Mouse (Mus musculus): ENCODE data around the gene Rnf223. TPM values are rescaled to one million over a fixed set of nuclear protein-coding genes. Genes with fewer than 3 reads are reported as not detected.
"Not testable (repeated sequence)": the region's sequence is repeated elsewhere in the genome, so short reads cannot be mapped to it uniquely, and the experiment has no call there.

The Rnf223 gene
- polyA plus RNA-seq, 1 experiment from 2014 or later = 0.14 TPM

DNA sequence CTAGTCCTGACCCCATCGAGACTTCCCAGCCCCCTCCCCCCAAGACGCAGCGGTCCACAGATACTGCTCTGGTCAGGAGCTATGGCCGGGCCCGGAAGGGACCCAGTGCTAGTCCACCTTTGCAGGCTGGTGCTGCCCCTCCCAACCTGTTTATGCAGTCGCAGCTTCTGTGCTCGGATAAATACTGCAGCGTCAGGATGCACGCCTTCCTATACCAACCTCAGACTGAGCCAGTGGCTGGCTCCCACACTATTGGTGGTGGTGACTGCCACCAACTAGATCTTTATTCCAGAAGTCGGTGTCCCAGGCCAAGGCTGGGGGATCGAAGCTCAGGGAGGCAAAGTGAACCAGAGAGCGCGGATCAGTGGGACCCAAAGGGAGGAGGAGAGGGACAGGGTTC is 4.8 kb downstream of the Rnf223 start:
- ATAC-seq (replicated peaks; ENCODE audit: low FRiP score, low TSS enrichment, low read depth) = no peak; the same call in 1 of the 2 replicates
- H3K9me3 ChIP-seq (ENCODE audit: control insufficient read depth, low read length) = 0 out of 2 replicates have a peak, but pooled peaks cover 3% of the 10 kb centered on the region
- no peak overlapping the region for H3K4me3 ChIP-seq (ENCODE audit: low read depth, low read length)
- no peak overlapping the region for H3K4me2 ChIP-seq (ENCODE audit: low read length)
- H3K4me1 ChIP-seq (replicated peaks; ENCODE audit: control insufficient read depth, insufficient read depth, low read length) = no peaks in the 10 kb centered on the region
- 89% methylated on average over 13 of the region's 13 CpGs for WGBS
- no peak overlapping the region for H3K9ac ChIP-seq (ENCODE audit: low read length)
- no peaks in the 10 kb centered on the region for H3K27me3 ChIP-seq (replicated peaks; ENCODE audit: control insufficient read depth, insufficient read depth, low read length)
- DNase-seq (ENCODE audit: low spot score) = no peak
- H3K36me3 ChIP-seq (ENCODE audit: control insufficient read depth, insufficient read depth, low read length) = no peaks in the 10 kb centered on the region
- no peak overlapping the region for H3K27ac ChIP-seq (ENCODE audit: low read depth)

DNA sequence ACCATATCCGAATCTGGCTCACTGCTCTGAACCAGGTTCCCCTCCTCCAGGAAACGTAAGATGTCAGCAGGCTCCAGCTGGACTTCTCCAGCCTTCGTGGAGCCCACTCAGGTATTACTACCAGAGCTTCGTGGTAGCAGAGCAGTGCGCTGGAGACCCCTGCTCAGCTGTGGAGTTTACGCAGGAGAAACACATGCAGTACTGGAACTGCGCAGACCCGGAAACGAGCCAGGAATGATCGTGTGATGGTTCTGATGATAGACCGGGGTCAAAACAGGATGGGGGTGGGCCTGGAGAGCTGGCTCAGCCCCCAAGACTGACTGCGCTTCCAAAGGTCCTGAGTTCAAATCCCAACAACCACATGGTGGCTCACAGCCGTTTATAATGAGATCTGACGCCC is 5.5 kb downstream of the Rnf223 start:
- Histone ChIP-seq H3K4me2 (ENCODE audit: low read length) (no peak overlapping the region), H3K9ac (ENCODE audit: low read length) (no peak overlapping the region), H3K36me3 (ENCODE audit: control insufficient read depth, insufficient read depth, low read length) (no peaks in the 10 kb centered on the region), H3K4me1 (replicated peaks; ENCODE audit: control insufficient read depth, insufficient read depth, low read length) (no peaks in the 10 kb centered on the region), H3K27ac (ENCODE audit: low read depth) (no peak overlapping the region), H3K9me3 (ENCODE audit: control insufficient read depth, low read length) (0 out of 2 replicates have a peak, but pooled peaks cover 3% of the 10 kb centered on the region), H3K4me3 (ENCODE audit: low read depth, low read length) (no peak overlapping the region), H3K27me3 (replicated peaks; ENCODE audit: control insufficient read depth, insufficient read depth, low read length) (no peaks in the 10 kb centered on the region)
- WGBS = 93% methylated on average over 14 of the region's 14 CpGs
- DNase-seq (ENCODE audit: low spot score) (no peak), ATAC-seq (replicated peaks; ENCODE audit: low FRiP score, low TSS enrichment, low read depth) (no peak)

DNA sequence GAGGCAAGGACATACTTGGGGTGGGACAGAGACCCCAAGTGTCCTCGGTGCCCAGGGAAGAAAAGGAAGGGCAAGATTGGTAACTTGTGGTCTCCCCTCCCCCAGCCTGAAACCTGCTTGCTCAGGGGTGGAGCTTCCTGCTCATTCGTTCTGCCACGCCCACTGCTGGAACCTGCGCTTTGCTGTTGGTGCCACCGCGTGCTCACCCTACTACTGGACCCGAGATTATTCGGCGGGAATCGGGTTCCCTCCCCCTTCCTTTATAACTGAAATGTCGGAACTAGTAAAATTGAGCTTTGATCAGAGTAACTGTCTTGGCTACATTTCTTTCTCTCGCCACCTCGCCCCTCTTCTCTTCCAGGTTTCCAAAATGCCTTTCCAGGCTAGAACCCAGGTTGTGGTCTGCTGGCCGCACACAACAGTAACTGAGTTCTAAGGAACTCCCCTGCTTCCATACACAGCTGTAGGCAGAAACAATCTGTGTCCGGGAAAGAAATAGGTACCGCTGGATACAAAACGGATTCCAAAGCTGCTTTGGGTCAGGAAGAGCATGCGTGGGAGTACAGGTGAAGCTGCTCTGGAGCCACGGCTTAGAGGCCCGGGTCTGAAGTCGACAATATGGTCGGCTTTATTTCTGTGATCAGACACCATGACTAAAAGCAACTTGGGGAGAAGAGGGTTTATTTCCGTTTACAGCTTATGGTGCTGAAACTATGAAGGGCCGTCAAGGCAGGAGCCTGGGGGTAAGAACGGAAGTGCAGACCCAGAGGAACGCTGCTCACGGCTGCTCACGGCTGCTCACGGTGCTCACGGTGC is 6.2 kb downstream of the Rnf223 start:
- Histone ChIP-seq H3K4me2 (ENCODE audit: low read length) (no peak overlapping the region), H3K27ac (ENCODE audit: low read depth) (no peak overlapping the region), H3K4me1 (replicated peaks; ENCODE audit: control insufficient read depth, insufficient read depth, low read length) (no peaks in the 10 kb centered on the region), H3K4me3 (ENCODE audit: low read depth, low read length) (no peak overlapping the region), H3K9me3 (ENCODE audit: control insufficient read depth, low read length) (0 out of 2 replicates have a peak, but pooled peaks cover 3% of the 10 kb centered on the region), H3K36me3 (ENCODE audit: control insufficient read depth, insufficient read depth, low read length) (no peaks in the 10 kb centered on the region), H3K27me3 (replicated peaks; ENCODE audit: control insufficient read depth, insufficient read depth, low read length) (no peaks in the 10 kb centered on the region), H3K9ac (ENCODE audit: low read length) (no peak overlapping the region)
- DNase-seq (ENCODE audit: low spot score) (no peak), ATAC-seq (replicated peaks; ENCODE audit: low FRiP score, low TSS enrichment, low read depth) (no peak)
- WGBS = 94% methylated on average over 30 of the region's 30 CpGs

DNA sequence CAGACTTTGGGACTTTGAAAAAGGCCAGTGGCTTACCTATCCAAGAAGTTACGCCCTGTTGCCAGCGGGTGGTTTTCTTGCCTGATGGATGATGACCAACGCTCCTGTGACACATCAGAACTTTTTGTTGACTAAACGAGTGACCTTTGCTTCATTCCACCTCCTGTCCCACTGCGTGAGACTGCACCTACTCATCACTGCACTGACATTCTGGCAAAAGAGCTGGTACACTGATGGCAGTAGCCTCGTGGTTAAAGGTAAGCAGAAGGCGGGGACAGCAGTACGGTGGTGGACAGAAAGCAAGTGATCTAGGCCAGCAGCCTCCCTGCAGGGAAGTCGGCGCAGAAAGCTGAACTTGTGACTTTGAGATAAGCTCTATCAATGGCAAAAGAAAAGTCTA is 20.6 kb downstream of the Rnf223 start:
- H3K36me3 ChIP-seq (ENCODE audit: control insufficient read depth, insufficient read depth, low read length); DNase-seq (ENCODE audit: low spot score); H3K9me3 ChIP-seq (ENCODE audit: control insufficient read depth, low read length); H3K9ac ChIP-seq (ENCODE audit: low read length); H3K27ac ChIP-seq (ENCODE audit: low read depth); H3K4me1 ChIP-seq (replicated peaks; ENCODE audit: control insufficient read depth, insufficient read depth, low read length); H3K4me2 ChIP-seq (ENCODE audit: low read length); H3K4me3 ChIP-seq (ENCODE audit: low read depth, low read length); ATAC-seq (replicated peaks; ENCODE audit: low FRiP score, low TSS enrichment, low read depth); H3K27me3 ChIP-seq (replicated peaks; ENCODE audit: control insufficient read depth, insufficient read depth, low read length): not testable (repeated sequence)
- WGBS = 77% methylated on average over 10 of the region's 10 CpGs

DNA sequence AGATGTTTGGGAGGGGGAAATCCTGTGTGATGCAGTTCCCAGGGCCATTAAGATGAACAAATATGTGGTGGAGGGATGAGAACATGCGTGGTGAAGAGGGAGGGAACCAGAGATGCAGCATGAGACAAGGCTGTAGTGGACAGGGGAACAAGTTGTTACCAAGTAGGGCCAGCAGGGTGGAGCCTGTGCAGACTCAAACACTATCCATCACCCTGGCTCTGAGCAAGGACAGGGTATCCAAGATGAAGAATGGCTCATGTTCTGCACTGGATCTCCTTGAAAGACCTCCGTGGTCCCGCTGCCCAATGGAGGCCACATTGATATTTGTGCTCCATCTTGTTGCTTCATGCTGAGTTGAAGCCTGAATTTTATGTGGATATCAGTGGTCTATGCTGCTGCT is 24.5 kb downstream of the Rnf223 start:
- peaks cover 8% of the 10 kb centered on the region; the same call in 1 of the 2 replicates for H3K9me3 ChIP-seq (ENCODE audit: control insufficient read depth, low read length)
- ATAC-seq (replicated peaks; ENCODE audit: low FRiP score, low TSS enrichment, low read depth) = no peak
- no peak for DNase-seq (ENCODE audit: low spot score)
- no peak overlapping the region for H3K4me2 ChIP-seq (ENCODE audit: low read length)
- no peaks in the 10 kb centered on the region for H3K27me3 ChIP-seq (replicated peaks; ENCODE audit: control insufficient read depth, insufficient read depth, low read length)
- no peaks in the 10 kb centered on the region for H3K36me3 ChIP-seq (ENCODE audit: control insufficient read depth, insufficient read depth, low read length)
- no peak overlapping the region for H3K9ac ChIP-seq (ENCODE audit: low read length)
- H3K4me3 ChIP-seq (ENCODE audit: low read depth, low read length) = no peak overlapping the region
- 90% methylated on average over 3 of the region's 3 CpGs for WGBS
- no peak overlapping the region for H3K27ac ChIP-seq (ENCODE audit: low read depth)
- H3K4me1 ChIP-seq (replicated peaks; ENCODE audit: control insufficient read depth, insufficient read depth, low read length) = no peaks in the 10 kb centered on the region

DNA sequence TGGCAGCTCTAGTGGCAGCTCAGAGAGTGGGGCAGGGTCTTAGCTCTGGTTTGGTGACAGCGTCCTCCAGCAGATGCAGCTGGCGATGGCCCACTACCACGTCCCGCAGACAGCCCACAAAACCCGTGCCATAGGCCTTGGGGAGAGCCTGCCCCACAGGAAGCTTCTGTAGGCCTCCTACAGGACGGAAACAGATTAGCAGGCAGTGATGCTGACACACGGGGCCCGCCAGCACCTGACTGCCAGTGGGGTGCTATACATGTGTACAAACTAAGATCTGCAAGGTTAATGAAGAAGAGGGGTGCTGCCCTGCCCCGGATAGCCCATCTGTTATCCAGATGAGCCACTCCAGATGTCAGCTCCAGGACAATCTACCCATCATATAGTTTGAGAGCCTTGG is 36.2 kb downstream of the Rnf223 start:
- Histone ChIP-seq H3K4me2 (ENCODE audit: low read length) (no peak overlapping the region), H3K27me3 (replicated peaks; ENCODE audit: control insufficient read depth, insufficient read depth, low read length) (no peaks in the 10 kb centered on the region), H3K9me3 (ENCODE audit: control insufficient read depth, low read length) (peaks cover 10% of the 10 kb centered on the region), H3K9ac (ENCODE audit: low read length) (no peak overlapping the region), H3K36me3 (ENCODE audit: control insufficient read depth, insufficient read depth, low read length) (peaks cover 88% of the 10 kb centered on the region), H3K4me1 (replicated peaks; ENCODE audit: control insufficient read depth, insufficient read depth, low read length) (no peaks in the 10 kb centered on the region), H3K27ac (ENCODE audit: low read depth) (no peak overlapping the region), H3K4me3 (ENCODE audit: low read depth, low read length) (no peak overlapping the region)
- ATAC-seq (replicated peaks; ENCODE audit: low FRiP score, low TSS enrichment, low read depth) = no peak
- DNase-seq (ENCODE audit: low spot score) = no peak
- WGBS = 95% methylated on average over 9 of the region's 9 CpGs

DNA sequence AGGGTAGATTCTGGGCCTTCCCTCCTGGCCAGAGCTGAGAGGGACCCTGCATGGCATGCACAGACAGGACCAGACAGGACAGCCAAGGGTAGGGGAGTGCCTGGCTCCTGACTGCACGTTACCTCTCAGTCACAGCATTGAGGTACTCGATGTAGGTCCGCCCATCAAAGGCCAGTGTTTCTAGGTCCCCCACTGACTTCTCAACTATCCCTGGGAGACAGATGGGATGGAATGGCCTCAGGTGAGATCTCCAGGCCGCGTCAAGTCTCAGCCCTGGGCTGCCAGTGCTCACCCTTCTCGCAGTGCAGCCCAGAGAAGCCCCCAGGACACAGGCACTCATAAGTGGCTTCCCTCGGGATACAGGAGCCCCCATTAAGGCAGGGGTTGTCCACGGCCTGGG is 38.3 kb downstream of the Rnf223 start:
- H3K27ac ChIP-seq (ENCODE audit: low read depth) = no peak overlapping the region
- H3K27me3 ChIP-seq (replicated peaks; ENCODE audit: control insufficient read depth, insufficient read depth, low read length) = no peaks in the 10 kb centered on the region
- ATAC-seq (replicated peaks; ENCODE audit: low FRiP score, low TSS enrichment, low read depth) (no peak), DNase-seq (ENCODE audit: low spot score) (no peak)
- 89% methylated on average over 8 of the region's 8 CpGs for WGBS
- no peak overlapping the region for H3K4me2 ChIP-seq (ENCODE audit: low read length)
- H3K9ac ChIP-seq (ENCODE audit: low read length) = no peak overlapping the region
- peaks cover 99% of the 10 kb centered on the region for H3K36me3 ChIP-seq (ENCODE audit: control insufficient read depth, insufficient read depth, low read length)
- H3K9me3 ChIP-seq (ENCODE audit: control insufficient read depth, low read length) = no peaks in the 10 kb centered on the region
- no peak overlapping the region for H3K4me3 ChIP-seq (ENCODE audit: low read depth, low read length)
- no peaks in the 10 kb centered on the region for H3K4me1 ChIP-seq (replicated peaks; ENCODE audit: control insufficient read depth, insufficient read depth, low read length)

DNA sequence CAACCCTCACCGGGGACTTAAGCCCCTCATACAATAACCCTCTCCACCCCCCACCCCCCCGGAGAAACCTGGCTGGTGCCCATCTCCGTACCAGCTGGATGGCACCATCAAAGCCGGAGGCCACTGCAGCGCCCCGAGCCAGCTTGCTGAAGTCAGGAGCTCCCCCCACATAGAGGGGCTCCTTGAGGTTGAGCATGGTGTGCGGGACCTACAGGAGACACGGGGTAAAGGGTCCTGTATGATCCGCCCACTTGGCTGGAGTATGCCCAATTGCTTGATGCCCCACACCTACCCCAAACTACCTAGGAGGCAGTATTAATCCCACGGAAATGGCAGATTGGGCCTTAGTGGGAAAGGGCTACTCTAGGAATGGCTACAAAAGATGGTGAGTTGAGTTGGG is 38.8 kb downstream of the Rnf223 start:
- Histone ChIP-seq H3K27ac (ENCODE audit: low read depth) (no peak overlapping the region), H3K9me3 (ENCODE audit: control insufficient read depth, low read length) (no peaks in the 10 kb centered on the region), H3K9ac (ENCODE audit: low read length) (no peak overlapping the region), H3K4me1 (replicated peaks; ENCODE audit: control insufficient read depth, insufficient read depth, low read length) (no peaks in the 10 kb centered on the region), H3K4me2 (ENCODE audit: low read length) (no peak overlapping the region), H3K27me3 (replicated peaks; ENCODE audit: control insufficient read depth, insufficient read depth, low read length) (no peaks in the 10 kb centered on the region), H3K36me3 (ENCODE audit: control insufficient read depth, insufficient read depth, low read length) (peaks cover 99% of the 10 kb centered on the region), H3K4me3 (ENCODE audit: low read depth, low read length) (no peak overlapping the region)
- DNase-seq (ENCODE audit: low spot score) = no peak
- no peak for ATAC-seq (replicated peaks; ENCODE audit: low FRiP score, low TSS enrichment, low read depth)
- 95% methylated on average over 10 of the region's 10 CpGs for WGBS

DNA sequence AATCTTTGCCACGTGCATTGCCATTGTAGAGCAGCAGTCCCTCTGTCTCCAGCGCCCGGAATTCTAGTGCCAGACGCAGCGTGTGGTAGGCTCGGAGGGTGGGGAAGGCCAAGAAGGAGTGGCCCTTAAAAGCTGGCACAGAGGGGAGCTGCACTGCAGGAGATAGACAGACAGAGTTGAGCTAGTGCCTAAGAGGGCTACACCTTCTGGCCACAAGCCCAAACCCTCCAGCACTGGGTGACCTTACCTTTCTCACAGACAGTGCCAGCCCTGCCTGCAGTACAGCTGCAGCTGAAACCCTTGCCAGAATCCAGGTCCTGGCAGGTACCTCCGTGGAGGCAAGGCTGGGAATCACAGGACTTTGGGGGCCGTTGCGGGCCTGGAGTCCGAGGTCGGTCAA is 41.5 kb downstream of the Rnf223 start:
- H3K27ac ChIP-seq (ENCODE audit: low read depth) = no peak overlapping the region
- peaks cover 99% of the 10 kb centered on the region for H3K36me3 ChIP-seq (ENCODE audit: control insufficient read depth, insufficient read depth, low read length)
- H3K4me1 ChIP-seq (replicated peaks; ENCODE audit: control insufficient read depth, insufficient read depth, low read length) = no peaks in the 10 kb centered on the region
- H3K4me3 ChIP-seq (ENCODE audit: low read depth, low read length) = no peak overlapping the region
- H3K4me2 ChIP-seq (ENCODE audit: low read length) = no peak overlapping the region
- WGBS = 99% methylated on average over 11 of the region's 11 CpGs
- H3K27me3 ChIP-seq (replicated peaks; ENCODE audit: control insufficient read depth, insufficient read depth, low read length) = no peaks in the 10 kb centered on the region
- H3K9me3 ChIP-seq (ENCODE audit: control insufficient read depth, low read length) = no peaks in the 10 kb centered on the region
- H3K9ac ChIP-seq (ENCODE audit: low read length) = no peak overlapping the region
- ATAC-seq (replicated peaks; ENCODE audit: low FRiP score, low TSS enrichment, low read depth) = no peak
- DNase-seq (ENCODE audit: low spot score) = no peak
